Mouse (Mus musculus): ENCODE measurements around the gene Ankrd13b. TPM values are rescaled to one million over a fixed set of nuclear protein-coding genes. Genes with fewer than 3 reads are reported as not detected.
"Not testable (repeated sequence)": the region's sequence is repeated elsewhere in the genome, so short reads cannot be mapped to it uniquely, and the experiment has no call there.

Ankrd13b gene
- 10 to 100 TPM in 2 of 4 experiments, 1 to 10 TPM in 2; 7.5 to 11.6 (median 9.9) TPM for total RNA-seq (2022)

DNA sequence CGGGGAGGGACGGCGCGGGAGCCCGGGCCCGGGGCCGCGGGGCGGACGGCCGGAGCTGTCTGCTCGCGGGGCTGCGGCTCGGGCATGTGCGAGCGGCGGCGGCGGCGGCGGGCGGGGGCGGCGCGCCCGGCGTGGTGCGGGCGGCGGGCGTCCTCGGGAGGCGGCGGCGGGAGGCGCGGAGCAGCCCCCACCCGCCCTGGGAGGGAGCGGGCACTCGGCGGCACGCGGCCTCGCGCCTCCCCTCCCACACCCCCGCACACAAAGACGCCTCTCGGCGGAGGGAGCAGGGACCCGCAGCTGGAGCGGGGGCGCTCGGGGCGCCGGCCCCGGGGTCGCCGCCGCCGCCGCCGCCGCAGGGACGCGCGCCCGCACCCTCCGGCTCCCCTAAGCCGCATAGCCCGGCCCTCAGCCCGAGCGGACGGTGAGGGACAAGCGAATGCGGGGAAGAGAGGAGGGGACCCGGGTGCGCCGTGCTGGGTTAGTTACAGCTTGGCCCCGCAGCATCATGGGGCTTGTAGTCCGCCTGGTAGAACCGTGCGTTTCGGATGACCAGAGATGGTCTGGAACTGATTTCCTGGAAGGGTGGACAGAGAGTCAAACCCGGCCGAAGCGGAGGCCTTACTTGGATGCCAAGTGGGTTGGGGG, at the start of gene Ankrd13b:
Gene Ankrd13b, minus strand, starts transcription at position 88 of the 645 bp plus-strand sequence.
- no peak for DNase-seq (ENCODE audit: low spot score)

DNA sequence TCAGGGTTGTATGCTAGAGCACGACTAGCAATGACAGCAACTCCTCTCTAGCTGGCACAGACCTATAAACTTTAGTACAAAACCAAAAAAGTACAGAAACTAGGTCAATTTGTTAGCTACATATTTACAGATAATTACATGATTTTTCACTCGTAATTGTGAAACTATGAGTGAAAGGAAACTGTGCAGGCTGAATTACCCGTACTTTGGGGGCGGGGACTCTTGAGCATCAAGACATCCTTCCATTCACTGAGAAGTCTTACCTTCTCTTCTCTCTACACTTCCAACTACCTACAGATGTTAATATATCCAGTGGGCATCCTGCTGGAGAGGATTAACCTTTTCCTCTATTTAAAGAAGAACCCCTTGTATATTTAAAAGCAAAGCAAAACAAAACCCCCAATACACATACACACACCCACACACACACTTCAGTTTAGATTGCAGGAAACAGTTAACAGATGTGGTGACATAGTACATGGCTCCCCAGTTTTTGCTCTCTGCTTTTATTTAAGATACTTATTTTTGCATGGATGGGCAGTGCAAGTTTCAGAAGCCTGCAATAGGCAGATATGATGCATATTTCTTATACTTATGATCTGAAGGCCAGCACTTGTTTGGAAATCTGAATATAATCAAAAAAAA, 42.8 kb upstream of the Ankrd13b start:
- no peak for DNase-seq (ENCODE audit: low spot score)

DNA sequence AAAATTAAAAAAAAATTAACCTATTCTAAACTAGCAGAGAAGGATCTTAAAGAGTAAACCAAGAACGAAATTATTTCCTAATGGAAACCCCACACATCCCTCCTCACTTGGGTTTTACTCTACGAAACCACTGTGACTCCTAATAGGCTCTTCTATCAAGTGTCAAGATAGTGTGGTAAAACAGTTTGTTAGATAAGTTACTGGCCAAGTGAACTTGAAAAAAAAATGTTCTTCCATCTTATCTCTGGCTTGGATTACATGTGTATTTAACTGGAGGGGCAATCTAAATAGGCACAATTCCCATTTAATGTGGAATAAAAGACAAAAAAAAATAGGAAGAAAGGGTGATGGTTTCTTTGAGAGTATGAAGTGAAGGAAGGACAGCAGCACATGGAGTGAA, 41.4 kb upstream of the Ankrd13b start:
- DNase-seq (ENCODE audit: low spot score), result no peak

DNA sequence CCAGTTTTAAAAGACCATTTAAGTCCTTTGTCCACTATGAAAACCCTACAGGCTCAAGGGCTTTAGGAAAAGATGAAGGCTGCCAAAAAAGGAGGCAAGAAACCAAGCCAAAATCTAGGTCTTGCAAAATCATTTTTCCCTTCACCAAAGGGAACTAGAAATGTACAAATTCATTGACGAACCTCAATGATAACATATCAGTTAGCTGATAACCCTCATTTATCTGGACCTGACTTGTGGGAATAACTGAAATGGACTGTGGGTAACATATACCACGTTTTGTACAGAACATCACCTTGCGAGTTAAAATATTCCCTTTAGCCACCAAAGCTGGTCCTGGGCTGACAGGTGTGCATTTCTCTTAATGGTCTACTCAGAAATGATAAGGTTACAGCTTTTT, 40.2 kb upstream of the Ankrd13b start:
- no peak for DNase-seq (ENCODE audit: low spot score)

DNA sequence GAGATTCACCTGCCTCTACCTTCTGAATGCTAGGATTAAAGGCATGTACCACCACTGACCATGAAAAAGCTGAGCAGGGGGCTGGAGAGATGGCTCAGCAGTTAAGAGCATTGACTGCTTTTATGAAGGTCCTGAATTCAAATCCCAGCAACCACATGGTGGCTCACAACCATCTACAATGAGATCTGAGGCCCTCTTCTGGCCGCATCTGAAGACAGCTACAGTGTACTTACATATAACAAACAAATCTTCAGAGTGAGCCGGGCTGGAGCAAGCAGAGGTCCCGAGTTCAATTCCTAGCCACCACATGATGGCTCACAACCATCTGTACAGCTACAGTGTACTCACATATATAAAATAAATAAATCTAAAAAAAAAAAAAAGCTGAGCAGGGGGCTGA, 38.9 kb upstream of the Ankrd13b start:
- not testable (repeated sequence) for DNase-seq (ENCODE audit: low spot score)

DNA sequence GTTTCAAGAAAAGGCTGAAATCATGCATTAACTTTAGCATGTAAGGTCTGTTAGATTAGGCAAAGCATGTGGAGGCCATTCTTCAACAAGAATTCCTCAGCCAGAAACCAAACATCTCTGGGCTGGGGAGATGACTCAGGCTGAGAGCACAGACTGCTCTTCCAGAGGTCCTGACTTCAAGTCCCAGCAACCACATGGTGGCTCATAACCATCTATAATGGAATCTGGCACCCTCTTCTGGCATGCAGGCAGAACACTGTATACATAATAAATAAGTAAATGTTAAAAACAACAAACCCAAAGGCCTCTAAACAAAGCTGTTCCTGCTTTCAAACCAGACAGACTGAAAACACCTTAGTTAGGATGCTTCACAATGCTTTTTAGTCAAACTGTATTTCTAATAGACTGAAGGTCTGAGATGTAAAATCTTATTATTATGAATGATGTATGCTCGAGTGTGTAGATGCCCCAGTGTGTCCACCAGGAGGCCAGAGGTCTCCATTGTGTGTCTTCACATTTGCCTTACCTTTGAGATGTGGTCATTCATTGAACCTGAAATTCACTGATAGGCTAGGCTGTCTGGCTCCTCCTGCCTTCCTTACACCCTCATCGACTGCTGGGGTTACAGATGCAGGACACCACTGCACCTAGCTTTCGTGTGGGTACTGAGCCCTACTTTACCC, 36.5 kb upstream of the Ankrd13b start:
- no peak for DNase-seq (ENCODE audit: low spot score)

DNA sequence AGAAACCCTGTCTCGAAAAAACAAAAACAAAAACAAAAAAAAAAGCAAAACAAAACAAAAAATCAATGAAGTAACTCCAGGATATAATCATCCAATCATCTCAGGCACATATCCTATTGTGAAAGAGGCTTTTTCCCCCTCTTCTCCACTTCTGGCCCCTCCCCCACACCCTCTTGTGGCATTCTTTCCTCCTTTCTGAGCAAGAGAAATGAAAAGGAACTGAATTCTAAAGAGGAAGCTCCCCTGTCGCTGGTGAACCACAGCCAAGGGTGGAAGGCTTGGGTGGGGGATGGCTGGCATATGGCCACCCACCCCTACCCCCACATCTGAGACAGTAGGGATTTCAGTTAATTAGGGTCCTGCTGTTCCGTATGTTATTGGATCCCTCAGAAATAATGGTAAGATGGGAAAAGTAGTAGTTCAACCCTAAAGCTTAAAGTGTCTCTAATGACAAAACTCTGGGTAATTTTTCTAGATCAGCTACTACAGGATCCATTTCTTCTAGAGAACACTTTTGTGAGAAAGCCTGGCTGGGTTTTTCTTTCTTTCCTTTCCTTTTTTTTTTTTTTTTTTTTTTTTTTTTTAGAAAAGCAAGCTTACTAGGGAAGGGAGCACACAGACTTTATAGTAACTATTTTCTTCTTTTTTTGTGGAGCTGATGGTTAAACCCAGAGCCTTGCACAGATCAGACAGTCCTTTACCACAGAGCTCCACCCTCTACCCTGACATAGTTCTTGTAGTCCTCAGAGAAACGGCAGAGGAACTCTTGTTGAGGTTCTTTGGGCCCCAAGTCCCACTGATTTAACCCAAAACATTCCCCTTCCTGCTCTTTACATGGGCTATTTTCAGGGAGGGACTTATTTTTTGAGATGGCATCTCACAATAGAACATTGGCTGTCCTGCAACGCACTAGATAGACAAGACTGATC, 31.4 kb upstream of the Ankrd13b start:
- DNase-seq (ENCODE audit: low spot score), result peak; percentile 45

DNA sequence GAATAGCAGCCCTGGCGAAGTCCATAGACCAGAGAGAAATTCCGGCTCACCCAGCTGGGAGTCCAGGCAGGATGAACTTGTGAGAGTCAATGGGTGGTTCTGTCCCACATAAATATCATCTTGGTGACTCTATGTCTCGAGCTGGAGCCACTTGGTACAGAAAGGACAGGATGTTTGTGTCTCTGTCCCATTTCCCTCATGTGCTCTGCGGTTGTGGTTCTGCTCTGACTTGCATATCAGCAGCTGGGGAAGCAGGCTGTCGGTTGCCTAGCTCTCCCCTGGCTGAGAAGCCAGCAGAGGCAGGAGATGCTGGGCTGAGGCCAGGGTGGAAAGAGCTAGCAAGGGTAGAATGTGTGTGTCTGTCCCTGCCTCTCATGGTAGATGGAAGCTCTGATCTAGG, 29.6 kb upstream of the Ankrd13b start, which contains the start of gene Gm10392:
Gene Gm10392, minus strand, starts transcription at position 156 of the 400 bp plus-strand sequence.
- peak; percentile 52 for DNase-seq (ENCODE audit: low spot score)

DNA sequence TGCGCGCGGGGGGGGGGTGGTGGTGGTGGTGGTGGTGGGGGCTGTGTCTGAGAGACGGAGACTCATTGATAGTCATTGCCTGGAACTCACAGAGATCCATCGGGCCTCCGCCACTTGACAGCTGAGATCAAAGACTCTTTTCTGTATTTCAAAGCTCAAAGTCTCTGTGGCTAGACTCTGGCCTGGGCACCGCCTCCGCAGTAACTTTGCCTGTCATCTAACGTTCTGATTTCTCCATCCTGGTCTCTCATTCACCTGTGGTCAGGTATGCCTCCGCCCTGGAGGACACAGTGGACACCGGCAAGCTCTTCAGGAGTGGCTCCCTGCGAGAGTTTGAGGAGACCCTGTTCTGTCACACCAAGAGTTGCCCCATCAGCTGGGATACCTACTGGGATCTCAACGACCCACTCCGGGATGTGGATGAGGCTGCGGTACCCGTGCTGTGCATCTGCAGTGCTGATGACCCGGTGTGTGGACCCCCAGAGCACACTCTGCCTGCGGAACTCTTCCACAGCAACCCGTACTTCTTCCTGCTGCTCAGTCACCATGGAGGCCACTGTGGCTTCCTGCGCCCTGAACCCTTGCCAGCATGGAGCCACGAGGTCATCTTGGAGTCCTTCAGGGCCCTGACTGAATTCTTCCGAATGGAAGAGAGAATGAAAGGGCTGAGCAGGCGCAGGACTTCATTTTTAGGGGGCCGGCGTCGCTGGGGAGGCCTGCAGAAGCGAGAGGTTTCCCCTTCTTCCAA, 28.7 kb upstream of the Ankrd13b start:
- DNase-seq (ENCODE audit: low spot score), result no peak

DNA sequence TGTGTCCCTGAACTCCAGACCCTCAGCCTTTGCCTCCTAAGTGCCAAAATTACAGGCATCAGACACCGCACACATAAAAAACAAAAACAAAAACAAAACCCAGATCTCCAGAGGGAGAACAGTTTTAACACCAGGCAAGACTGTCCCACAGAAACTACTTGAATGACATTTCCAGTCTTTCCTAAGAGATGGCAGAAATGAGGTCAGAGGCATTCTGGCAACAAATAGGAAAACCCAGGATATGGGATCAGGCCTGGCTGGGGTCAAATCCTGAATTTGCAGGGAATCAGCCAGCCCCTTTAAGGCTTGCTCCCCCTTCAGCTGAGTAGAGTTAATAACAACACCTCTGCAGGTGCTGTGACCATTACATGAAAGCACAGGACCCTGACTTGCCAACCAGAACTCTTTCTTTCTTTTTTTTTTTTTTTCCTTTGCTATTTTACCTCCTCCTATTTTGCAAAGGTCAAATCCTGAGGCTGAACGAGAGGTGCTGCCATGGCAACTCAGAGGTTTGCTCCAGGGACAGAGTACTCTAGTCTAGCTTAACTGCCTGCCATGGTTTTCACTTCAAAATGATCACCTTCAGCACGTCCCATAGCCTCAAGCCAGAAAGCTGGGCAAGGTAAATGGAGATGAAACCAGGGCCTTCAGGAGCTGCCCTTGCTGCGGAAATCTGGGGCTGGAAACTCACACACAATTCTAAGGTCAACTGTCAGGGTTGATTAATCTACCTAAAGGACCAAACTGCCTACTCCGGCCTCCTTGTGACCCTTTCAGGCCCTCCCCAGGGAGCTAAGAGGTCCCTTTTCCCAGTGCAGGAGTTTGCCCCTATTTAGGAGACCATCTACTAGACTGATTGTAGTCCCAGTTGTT, 27.3 kb upstream of the Ankrd13b start:
- DNase-seq (ENCODE audit: low spot score), result no peak

DNA sequence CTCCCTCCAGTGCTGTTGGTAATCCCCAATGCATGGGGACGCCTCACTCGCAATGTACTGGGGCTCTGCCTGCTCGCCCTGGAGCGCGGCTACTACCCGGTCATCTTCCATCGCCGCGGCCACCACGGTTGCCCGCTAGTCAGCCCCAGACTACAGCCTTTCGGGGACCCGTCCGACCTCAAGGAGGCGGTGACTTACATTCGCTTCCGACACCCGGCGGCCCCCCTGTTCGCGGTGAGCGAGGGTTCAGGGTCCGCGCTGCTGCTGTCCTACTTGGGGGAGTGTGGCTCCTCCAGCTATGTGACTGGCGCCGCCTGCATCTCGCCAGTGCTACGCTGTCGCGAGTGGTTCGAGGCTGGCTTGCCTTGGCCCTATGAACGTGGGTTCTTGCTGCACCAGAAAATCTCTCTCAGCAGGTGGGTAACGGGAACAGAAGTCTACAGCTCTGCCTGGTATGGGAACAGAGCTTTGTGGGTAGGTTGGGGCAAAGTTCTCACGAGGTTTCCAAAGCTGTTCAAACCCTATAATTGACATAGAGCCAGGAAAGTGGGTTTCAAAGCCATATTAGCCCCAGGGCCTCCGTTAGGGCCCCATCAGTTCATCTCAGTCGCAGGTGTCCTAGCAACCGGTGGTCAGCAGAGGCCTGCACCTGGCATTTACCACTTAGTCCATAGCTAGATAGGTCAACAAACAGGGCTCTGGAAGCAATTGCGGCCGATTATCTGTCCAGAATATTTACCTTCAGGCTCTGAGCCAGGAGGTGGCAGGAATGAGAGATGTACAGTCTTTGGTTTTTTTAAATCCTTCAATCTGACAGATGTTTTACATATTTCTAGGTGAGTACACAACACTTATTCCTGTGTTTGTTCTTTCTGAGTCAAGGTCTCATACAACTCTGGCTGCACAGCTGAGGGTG, 26.4 kb upstream of the Ankrd13b start, which contains the start of gene Trp53i13:
Gene Trp53i13, minus strand, starts transcription at position 344 of the 916 bp plus-strand sequence.
- DNase-seq (ENCODE audit: low spot score), result no peak

DNA sequence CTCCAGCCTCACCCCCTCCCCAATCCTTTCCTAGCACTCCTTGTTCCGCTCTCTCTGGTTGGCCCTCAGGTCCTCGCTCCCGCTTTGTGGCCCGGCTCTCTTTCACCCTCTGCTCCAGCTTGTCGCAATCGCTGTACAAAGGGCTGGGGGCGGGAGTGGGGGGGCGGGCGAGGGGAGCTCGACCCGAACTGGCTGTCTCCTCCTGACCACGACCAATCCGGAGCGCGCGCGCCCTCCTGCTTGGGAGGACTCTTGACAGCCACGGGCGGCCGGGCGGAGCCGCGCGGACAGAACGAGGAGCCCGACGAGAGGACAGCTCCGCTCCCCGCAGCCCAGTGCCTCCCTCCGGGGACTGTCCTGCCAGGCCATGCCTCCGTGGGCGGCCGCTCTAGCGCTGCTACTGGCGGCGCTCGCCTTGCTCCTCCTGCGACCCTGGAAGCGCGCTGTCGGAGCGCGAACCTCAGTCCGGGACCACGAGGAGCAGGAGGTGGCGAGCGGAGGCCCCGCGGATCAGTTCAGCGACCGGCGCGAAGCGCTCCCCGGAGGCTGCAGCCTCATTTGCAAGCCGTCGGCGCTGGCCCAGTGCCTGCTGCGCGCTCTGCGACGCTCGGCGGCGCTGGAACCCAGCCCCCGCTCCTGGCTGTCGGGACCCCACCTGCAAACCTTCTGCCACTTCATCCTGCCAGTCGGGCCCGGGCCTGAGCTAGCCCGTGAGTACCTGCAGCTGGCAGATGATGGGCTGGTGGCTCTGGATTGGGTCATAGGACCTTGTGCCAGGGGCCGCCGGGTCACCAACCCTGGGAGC, 25.6 kb upstream of the Ankrd13b start, which contains the start of gene Abhd15:
Gene Abhd15, plus strand, starts transcription at position 290 of the 805 bp plus-strand sequence.
- DNase-seq (ENCODE audit: low spot score), result peak; percentile 69

DNA sequence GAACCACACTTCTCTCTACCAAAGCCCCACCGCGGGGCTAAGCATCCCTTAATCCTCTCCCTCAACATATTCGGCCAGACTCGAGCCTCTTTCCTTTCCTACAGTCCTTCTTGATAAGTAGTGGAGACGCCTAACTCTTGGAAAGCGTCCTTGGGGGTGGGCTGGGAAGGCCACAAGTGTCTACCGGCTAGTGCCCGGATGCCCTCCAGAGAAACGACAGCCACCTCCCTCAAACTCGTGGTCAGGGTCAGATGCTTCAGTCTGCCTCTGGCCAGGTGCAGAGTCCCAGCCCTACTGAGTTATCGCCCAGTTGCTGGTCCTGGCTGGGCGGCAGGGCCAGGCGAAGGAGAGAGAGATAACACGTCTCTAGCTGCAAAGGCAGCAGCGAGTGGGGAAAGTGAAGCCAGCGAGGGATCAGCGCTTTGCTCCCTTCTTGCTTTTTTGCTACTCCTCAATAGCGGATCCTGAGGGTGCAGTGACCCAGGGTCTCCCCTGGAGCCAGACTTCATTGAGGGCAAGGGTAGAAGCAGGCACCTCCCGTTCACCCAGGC, 24.9 kb upstream of the Ankrd13b start:
- no peak for DNase-seq (ENCODE audit: low spot score)

DNA sequence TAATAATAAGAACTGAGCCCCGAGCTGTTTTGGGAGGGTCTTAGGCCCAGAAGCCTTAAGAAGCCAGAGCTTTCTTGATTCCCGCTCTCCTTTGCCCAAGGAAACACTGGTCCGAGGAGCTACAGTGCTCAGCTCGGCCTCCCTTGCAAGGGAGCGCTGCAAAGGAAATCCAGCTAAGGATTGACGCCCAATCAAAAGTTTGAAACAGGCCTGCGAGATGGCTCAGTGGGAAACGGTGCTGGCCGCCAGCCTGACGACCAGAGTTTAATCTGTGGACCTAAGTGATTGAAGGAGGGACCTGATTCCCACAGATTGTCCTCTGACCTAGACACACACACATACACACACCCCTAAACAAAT, 24.3 kb upstream of the Ankrd13b start:
- DNase-seq (ENCODE audit: low spot score), result no peak

DNA sequence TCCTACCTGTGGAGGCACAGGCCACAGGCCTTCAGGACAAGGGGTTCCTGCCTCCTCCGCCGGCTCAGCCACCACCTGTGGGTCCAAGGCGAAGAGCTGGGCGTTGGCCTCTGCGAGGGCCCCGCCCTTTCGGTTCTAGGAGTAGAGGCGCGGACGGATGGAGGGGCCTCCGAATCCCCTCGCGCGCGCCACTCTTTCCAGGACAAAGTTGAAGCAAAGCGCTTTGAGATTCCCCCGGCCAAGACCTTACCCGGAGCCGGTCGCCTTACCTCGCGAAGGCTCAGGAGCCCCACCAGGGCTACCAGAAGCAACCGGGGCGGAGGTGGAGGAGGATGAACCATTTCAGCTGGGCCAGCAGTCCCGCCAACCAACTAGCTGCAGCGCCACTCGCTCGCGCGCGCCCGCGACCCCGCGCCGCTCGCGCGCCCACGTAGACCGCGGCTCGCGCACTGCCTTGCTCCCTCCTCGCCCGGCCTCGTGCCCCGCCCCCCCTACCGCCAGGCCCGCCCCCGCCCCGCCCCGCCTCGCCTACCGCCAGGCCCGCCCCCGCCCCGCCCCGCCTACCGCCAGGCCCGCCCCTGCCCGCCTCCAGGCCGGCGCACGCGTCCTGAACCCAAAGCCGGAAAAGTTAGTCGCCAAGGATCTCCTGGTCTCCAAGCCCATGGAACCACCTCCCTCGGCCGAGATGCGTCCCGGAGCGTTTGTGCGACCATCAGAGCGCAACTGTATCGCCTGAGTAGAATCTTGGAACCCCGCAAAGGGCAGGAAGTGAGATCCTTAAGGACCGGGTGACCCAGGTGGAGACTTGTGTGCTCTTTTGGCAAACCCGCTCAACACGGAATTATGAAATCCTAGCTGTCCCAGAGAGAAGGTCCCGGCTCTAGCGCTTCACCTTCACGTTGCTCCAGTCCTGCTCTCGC, 23.7 kb upstream of the Ankrd13b start:
- DNase-seq (ENCODE audit: low spot score), result peak; percentile 82

DNA sequence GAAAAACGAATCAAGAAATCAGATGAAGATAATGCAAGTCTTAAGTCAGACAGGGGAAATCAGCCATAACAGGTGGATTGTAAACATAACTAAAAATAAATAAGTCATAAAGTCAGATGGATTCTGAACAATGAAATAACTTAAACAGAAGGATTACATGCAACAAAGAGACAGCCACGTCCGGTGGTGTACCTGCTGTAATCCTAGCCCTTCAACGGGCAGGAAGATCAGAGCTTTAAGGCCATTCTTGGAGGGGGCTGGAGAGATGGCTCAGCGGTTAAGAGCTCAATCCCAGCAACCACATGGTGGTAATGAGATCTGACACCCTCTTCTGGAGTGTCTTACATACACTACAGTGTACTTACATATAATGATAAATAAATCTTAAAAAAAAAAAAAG, 21.9 kb upstream of the Ankrd13b start:
- DNase-seq (ENCODE audit: low spot score), result no peak
